Mouse (Mus musculus) cerebellum, adult (tissue): ENCODE data around the gene AI661453.
"Not testable (repeated sequence)": the region's sequence is repeated elsewhere in the genome, so short reads cannot be mapped to it uniquely, and the experiment has no call there.

Source experiments
- ATAC-seq: cut with Nextera tagmentation; 2 replicates; pipeline ENCODE4 v1.9.2; 2017; ENCODE audit warnings: mild to moderate bottlenecking, moderate library complexity, mixed read lengths; ENCODE audit not compliant: insufficient number of reproducible peaks, low FRiP score, low TSS enrichment

Gene AI661453

GRCm38 (mm10) chr17:47490791-47491190 lies 54.4 kb downstream of the AI661453 start:
- no peak for ATAC-seq

GRCm38 (mm10) chr17:47492731-47493130 lies 56.3 kb downstream of the AI661453 start:
- ATAC-seq, result no peak

GRCm38 (mm10) chr17:47493653-47494052 lies 57.2 kb downstream of the AI661453 start:
- ATAC-seq, result no peak

- ATAC-seq, result no peak
Measured at GRCm38 (mm10) chr17:47494132-47494531, 57.7 kb downstream of the AI661453 start.

GRCm38 (mm10) chr17:47501531-47501930 lies 65.1 kb downstream of the AI661453 start:
- ATAC-seq, result no peak

- peak; percentile 96 for ATAC-seq
Measured at GRCm38 (mm10) chr17:47501946-47502706, 65.7 kb downstream of the AI661453 start, which contains the start of gene Taf8. TSS of gene Taf8 (minus strand) at chr17:47502292.

- not testable (repeated sequence) for ATAC-seq
Measured at GRCm38 (mm10) chr17:47502707-47503045, 66.3 kb downstream of the AI661453 start.

GRCm38 (mm10) chr17:47503689-47504088 lies 67.3 kb downstream of the AI661453 start:
- no peak for ATAC-seq

GRCm38 (mm10) chr17:47504228-47504627 lies 67.8 kb downstream of the AI661453 start:
- no peak for ATAC-seq

GRCm38 (mm10) chr17:47504941-47505346 lies 68.5 kb downstream of the AI661453 start, which contains the start of gene Ccnd3:
TSS of gene Ccnd3 (plus strand) at chr17:47505051.
- ATAC-seq, result no peak

GRCm38 (mm10) chr17:47505566-47505965 lies 69.2 kb downstream of the AI661453 start:
- ATAC-seq, result no peak

GRCm38 (mm10) chr17:47506042-47506441 lies 69.6 kb downstream of the AI661453 start:
- no peak for ATAC-seq

- no peak for ATAC-seq
Measured at GRCm38 (mm10) chr17:47506697-47507096, 70.3 kb downstream of the AI661453 start.

GRCm38 (mm10) chr17:47507523-47507922 lies 71.1 kb downstream of the AI661453 start:
- ATAC-seq, result no peak

- ATAC-seq, result no peak
Measured at GRCm38 (mm10) chr17:47508012-47508608, 71.7 kb downstream of the AI661453 start.

GRCm38 (mm10) chr17:47509031-47509705 lies 72.8 kb downstream of the AI661453 start:
- no peak for ATAC-seq

GRCm38 (mm10) chr17:47511111-47512020 lies 75.0 kb downstream of the AI661453 start:
- peak; percentile 75 for ATAC-seq

GRCm38 (mm10) chr17:47512956-47513775 lies 76.8 kb downstream of the AI661453 start:
- ATAC-seq, result no peak

- no peak for ATAC-seq
Measured at GRCm38 (mm10) chr17:47515180-47515844, 78.9 kb downstream of the AI661453 start.
